ENCODE assay signal across 16 mouse cellular contexts in the genomic region with DNA sequence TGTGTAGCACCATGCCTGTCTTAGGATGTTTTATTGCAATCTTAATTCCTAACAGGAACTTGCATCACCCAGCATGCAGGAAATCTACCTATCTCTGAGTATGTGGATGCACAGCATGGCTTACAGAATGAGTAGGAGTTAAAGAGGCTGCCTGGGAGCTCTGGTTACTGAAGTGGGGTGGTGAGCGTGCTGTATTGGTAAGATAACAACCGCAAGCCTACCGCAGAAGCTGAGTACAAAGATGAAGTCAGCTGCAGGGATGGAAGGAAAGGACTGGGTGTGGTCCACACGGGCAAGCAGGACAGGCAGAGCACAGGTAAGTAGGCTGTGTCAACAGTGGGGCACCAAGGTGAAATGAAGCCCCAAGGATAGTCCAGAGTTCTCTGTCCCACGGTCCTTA.
A peak's percentile ranks its signal among the peaks of the same experiment; 100 is the strongest.
DNase-seq lines count a peak whose midpoint lies in the region; ATAC-seq lines count a peak whose summit lies in the region.
"Had no signal": no experiment of that assay in that cellular context is flagged by ENCODE, and none has a peak within 500 bp of the region (broad histone marks: within the 10 kb centered on the region; RNA-seq: fewer than 3 reads in every experiment).

No protein-coding gene starts in this region.

- 0 out of 2 replicates have a peak, but pooled peaks have one; percentile 45 for ATAC-seq in frontal cortex, adult (ENCODE audit: low TSS enrichment)
- ATAC-seq in liver, embryonic 15.5 days (ENCODE audit: insufficient read depth) = peak; percentile 92
- ATAC-seq: forebrain, embryonic 16.5 days had no signal

- DNase-seq in frontal cortex, postnatal 36 days (ENCODE audit: low spot score in 2 of 2) = no peak
- peak; percentile 40 for DNase-seq in 416B (ENCODE audit: low read depth)
- DNase-seq in gastrocnemius, postnatal 14 days = no peak
- DNase-seq in kidney, adult 18-20 months = no peak
- no peak for DNase-seq in cerebellum, postnatal 36 days
- DNase-seq: gastrocnemius, postnatal 36 days; heart, postnatal 4 days; kidney, adult 8-10 months; layer of hippocampus, adult 9-11 months; lung, adult 2 months; thymus, adult 2 months had no signal

- peak overlapping the region; percentile 60 for H3K4me3 ChIP-seq in erythroblast, embryonic 14.5 days (replicated peaks)
- peak overlapping the region; percentile 47 for H3K4me3 ChIP-seq in liver, embryonic 15.5 days (replicated peaks)
- H3K4me3 ChIP-seq: megakaryocyte, embryonic 14.5 days had no signal

- 25% methylated on average over 5 of the region's 5 CpGs for WGBS in liver, embryonic 15.5 days (ENCODE audit: insufficient replicate concordance)

- H3K4me1 ChIP-seq in erythroblast, embryonic 14.5 days (ENCODE audit: control insufficient read depth) = peaks cover 65% of the 10 kb centered on the region
- H3K4me1 ChIP-seq in liver, embryonic 15.5 days (replicated peaks) = peaks cover 50% of the 10 kb centered on the region

- peak overlapping the region; percentile 76 for H3K4me2 ChIP-seq in liver, embryonic 15.5 days

- H3K36me3 ChIP-seq in erythroblast, embryonic 14.5 days (ENCODE audit: control insufficient read depth) = peaks cover 8% of the 10 kb centered on the region
- H3K36me3 ChIP-seq in liver, embryonic 15.5 days (replicated peaks) = no peaks in the 10 kb centered on the region

- H3K27me3 ChIP-seq in erythroblast, embryonic 14.5 days (ENCODE audit: control insufficient read depth) = no peaks in the 10 kb centered on the region; the same call in 1 of the 2 replicates
- H3K27me3 ChIP-seq in liver, embryonic 15.5 days = no peaks in the 10 kb centered on the region; the same call in 1 of the 2 replicates

- intact Hi-C loops in gastrocnemius, postnatal 14 days (cut with DNase I; ENCODE audit: low total_unique reads) = loop anchor here (10.0 kb wide), 1 partner anchor 338 kb away; a partner anchor contains a TSS

- peak overlapping the region; percentile 96 for H3K27ac ChIP-seq in liver, embryonic 15.5 days (replicated peaks)

- no peaks in the 10 kb centered on the region for H3K9me3 ChIP-seq in erythroblast, embryonic 14.5 days (ENCODE audit: control insufficient read depth, low read length)
- no peaks in the 10 kb centered on the region for H3K9me3 ChIP-seq in liver, embryonic 15.5 days (replicated peaks)
- H3K9me3 ChIP-seq: megakaryocyte, embryonic 14.5 days had no signal

- peak overlapping the region; percentile 58 for H3K9ac ChIP-seq in liver, embryonic 15.5 days
